Mouse (Mus musculus) thymus, postnatal 14 days (tissue): Measurements from ENCODE around the gene Fosl1.
A peak's percentile ranks its signal among the peaks of the same experiment; 100 is the strongest.

Experiments used
- DNase-seq: peaks from one replicate; pipeline ENCODE4 v3.0.0; 2021

Fosl1 gene

DNA sequence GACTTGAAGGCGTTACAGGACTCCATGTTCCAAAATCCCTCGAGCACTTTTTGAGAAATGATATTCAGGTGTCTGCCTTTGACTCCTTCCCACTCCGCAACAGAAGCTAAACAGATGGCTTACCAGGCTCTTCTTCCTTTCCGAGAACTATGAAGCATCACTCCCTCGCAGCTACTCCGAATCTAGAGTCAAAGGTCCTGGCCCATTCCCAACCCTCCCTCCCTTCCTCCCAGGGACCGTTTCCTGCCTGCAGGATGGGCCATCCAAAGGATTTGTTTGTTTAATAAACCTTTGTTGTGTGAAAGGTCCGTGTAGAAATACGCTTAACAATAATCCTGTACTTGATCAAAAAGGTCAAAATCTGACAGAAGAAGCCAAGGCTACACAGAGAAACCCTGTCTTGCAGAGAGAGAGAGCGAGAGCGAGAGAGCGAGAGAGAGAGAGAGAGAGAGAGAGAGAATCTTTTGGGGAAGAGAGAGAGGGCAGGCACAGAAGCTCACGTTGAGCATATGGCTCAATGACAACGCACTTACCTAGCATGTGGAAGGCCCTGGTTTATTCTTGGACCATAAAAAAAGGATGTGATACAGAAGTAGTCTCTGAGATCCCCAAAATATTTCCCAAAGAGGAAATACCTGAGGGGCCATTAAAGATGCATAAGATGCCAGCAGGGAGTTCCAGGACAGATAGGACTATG, 10.5 kb downstream of the Fosl1 start, which contains the start of gene Ccdc85b:
TSS of gene Ccdc85b (minus strand) at position 149 of the 697 bp plus-strand sequence.
- no peak for DNase-seq

GRCm38 (mm10) chr19:5459019-5459418, 11.7 kb downstream of the Fosl1 start:
- DNase-seq = no peak

- DNase-seq = no peak
Observed at GRCm38 (mm10) chr19:5459896-5460295, 12.5 kb downstream of the Fosl1 start.

DNA sequence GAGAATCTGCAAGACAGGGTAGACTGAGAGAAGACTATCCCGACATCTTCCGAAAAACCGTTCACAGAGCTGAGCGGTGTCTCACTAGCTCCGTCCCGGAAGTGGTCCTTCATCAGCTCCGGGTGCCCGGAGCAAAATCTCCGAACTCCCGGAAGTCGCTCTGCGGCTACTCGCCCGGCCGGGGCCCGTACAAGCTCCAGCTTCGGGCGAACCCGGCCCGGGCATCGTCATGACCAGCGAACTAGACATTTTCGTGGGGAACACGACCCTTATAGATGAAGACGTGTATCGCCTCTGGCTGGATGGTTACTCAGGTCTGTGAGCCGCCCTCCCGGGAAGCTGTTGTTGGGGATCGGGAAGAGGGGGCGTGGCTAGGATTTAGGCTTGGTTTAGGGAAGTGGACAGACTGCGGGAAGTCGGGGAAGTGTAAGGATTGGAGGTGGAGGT, 13.1 kb downstream of the Fosl1 start, which contains the start of gene Fibp:
TSS of gene Fibp (plus strand) at position 151 of the 447 bp plus-strand sequence.
- DNase-seq = peak; percentile 85

- no peak for DNase-seq
Observed at GRCm38 (mm10) chr19:5461411-5461810, 14.1 kb downstream of the Fosl1 start.

DNA sequence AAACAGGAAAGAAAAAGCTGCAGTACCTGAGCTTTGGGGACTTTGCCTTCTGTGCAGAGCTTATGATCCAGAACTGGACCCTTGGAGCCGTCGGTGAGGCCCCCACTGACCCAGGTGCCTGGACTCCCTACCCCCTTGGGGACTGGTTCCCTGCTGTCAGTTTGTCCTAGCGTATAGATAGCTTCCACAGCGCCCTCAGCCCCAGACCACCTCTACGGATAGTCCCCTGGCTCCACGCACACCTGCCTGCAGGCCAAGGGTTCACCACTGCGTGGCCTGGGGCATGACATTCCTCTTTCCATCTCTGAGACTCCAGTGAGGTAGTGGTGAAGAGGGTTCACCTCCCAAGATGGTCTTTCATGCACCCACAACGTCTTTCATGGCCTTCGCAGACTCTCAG, 15.9 kb downstream of the Fosl1 start:
- DNase-seq = no peak

DNA sequence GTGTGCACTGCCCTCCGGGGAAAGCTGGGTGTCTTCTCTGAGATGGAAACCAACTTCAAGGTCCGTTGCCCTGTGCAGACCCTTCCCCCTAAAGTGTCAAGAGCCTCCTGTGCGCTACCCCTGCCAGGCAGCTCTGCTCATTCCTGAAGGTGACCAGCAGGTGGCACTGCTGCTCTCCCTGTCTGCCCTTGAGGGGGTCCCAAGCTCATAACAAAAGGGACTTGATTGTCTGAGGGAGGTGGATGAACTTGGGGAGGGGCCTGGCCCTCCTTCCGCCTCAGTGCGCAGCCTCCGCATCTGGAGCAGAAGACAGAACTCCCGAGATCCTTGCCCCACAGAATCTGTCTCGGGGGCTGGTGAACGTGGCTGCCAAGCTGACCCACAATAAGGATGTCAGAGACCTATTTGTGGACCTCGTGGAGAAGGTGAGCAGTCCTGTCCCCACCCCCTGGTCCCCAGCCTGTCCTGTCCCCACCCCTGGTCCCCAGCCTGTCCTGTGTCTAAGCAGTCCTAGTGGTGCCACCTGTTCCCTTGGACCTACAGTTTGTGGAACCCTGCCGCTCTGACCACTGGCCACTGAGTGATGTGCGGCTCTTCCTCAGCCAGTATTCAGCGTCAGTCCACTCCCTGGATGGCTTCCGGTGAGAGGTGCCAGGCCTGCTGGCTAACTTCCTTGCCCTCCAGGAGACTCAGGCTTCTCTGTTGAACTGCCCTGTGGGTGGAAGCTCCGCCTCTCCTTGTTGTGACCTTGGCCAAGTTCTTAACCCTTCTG, 16.6 kb downstream of the Fosl1 start:
- DNase-seq = peak; percentile 80

DNA sequence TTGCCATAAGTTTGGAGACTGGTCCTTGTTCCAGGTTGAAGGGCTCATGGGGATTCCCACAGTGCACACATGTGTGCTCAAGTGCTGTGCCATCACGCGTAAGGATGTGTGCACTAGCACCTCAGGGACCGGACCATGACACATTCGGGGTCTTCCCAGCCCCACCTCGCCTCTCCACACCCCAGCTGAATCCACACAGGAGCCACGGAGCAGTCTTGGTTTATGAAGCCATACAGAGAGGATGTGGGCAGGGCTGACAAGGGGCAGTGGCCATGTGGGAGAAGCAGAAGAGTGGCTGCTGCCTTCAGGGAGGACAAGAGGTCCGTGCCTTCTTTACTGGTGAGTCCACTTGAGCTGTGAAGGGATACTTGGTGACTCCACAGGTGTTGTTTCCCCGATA, 17.7 kb downstream of the Fosl1 start:
- no peak for DNase-seq

GRCm38 (mm10) chr19:5466916-5467500, 19.7 kb downstream of the Fosl1 start:
- no peak for DNase-seq

GRCm38 (mm10) chr19:5468374-5468773, 21.0 kb downstream of the Fosl1 start, which contains the start of gene Ctsw:
Gene Ctsw, minus strand, starts transcription at chr19:5468507.
- peak; percentile 82 for DNase-seq

DNA sequence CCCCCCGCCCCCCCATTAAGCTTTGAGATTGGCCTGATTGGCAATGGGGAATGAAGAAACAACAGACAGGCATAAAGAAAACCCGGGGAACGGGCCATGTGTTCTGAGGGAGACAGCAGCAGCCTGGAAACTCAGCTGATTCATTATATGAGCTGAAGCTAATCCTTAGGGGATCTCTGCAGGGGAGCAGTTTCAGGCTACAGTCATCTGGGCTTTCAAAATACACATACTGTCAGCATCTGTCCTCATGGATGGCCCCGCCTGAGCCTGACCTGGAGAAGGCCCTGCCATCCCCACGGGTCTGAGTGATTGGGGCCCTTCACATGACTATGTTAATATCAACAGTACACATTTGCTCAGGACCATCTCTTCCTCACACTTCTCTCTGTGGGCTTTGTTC, 24.5 kb downstream of the Fosl1 start:
- no peak for DNase-seq

- DNase-seq = no peak
Observed at GRCm38 (mm10) chr19:5472857-5473256, 25.5 kb downstream of the Fosl1 start.

DNA sequence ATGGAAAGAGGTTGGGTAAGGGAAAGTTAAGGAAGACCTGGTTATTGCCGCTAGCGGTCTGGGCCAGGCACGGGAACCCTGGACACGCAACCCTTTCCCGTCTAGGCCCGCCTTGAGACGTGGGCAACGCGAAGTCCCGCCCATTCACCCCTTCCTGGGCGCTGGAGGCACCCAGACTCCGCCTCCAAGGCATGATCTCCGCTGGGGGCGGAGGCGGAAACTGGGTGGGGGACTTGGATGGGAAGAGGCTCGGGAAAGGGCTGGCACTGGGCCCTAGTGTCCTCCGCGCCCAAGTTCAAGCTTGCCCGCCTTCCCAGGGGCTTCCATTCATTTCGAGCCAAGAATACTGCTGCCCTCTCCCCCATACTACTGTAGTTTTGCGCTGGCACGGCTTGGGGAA, 26.4 kb downstream of the Fosl1 start, which contains the start of gene Efemp2:
TSS of gene Efemp2 (plus strand) at position 235 of the 400 bp plus-strand sequence.
- peak; percentile 79 for DNase-seq

DNA sequence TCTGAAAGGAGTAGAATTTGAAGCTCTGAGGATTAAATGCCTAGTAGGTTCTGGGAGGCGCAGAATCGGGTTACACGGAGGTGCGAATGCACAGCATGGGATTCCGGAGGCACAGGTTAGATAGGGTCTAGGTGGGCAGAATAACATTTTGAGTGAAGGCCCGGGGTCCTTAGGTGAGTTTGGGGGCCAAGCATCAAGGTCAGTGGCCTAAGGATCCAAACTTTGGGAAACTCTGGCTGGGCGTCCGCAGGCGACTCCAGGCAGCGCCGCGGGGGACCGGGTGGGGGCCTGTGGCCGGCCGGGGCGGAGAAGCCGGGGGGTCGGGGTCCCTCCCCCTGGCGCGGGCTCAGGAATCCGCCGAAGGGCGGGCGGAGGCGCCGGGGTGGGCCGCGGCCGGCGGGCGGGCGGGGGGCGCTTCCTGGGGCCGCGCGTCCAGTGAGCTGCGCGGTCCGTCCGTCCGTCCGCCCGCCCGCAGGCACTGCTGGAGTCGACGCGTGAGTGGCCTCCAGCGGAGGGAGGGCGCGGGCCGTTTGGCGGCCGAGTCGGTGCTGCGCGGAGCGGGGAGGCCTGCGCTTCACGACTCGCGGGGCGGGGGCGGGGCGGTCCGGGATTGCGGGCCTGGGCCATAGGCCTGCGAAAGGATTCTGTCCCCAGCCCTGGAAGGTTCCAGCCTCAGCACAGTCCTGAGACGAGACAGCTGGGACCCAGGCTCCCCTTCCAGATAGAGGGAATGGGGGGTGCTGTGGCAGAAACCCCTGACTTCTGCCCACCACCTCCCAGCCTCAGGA, 27.1 kb downstream of the Fosl1 start:
- no peak for DNase-seq

DNA sequence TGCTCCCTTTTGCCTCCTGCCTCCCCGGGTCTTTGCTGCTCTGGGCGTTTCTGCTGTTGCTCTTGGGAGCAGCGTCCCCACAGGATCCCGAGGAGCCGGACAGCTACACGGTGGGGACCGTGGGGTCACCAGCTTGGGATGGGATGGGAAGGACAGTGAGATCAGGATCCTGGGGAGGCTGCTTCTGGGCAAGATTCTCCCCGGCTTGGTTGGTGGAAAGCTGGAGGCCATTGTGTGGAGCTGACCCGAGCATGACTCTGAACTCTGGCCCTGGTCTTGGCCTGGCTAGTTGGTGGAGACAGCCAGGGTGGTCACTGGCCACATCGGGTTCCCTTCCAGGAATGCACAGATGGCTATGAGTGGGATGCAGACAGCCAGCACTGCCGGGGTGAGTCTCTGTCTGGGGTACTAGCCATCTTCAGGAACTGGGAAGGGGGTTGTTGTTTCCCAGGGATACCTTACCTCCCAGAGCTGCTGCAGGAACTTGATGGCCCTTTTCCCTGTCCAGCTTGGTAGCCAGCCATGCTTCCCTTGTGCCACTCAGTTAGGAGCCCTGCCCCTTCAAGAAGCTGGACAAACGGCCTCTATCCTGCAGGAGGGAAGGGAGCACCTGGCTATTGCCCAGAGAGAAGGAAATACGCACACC, 27.8 kb downstream of the Fosl1 start:
- no peak for DNase-seq

DNA sequence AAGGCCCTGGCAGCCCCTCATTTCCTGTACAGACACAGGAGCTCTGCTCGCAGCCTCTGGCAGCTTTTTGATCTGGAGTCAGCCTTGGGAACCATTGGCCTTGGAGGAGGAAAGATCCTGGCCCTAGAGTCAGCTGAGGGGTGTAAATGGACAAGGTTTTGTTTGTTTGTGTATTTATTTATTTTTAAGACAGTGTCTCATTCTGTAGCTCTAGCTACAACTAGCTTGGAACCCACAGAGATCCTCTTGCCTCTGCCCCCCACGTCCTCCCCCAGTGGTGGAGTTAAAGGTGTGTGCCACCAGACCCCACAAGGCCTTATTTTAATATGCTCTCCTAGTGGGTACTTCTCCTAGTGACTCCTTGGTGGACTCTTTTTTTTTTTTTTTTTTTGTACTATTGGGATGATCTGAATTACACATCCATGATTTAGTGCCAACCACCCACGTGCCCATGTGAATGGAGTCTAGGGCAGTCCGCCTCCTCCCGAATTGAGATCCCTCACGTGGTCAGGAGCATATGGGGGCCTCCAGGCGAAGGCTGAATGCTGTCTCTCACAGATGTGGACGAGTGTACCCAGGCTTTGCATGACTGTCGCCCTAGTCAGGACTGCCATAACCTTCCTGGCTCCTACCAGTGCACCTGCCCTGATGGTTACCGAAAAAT, 29.8 kb downstream of the Fosl1 start:
- DNase-seq = no peak

DNA sequence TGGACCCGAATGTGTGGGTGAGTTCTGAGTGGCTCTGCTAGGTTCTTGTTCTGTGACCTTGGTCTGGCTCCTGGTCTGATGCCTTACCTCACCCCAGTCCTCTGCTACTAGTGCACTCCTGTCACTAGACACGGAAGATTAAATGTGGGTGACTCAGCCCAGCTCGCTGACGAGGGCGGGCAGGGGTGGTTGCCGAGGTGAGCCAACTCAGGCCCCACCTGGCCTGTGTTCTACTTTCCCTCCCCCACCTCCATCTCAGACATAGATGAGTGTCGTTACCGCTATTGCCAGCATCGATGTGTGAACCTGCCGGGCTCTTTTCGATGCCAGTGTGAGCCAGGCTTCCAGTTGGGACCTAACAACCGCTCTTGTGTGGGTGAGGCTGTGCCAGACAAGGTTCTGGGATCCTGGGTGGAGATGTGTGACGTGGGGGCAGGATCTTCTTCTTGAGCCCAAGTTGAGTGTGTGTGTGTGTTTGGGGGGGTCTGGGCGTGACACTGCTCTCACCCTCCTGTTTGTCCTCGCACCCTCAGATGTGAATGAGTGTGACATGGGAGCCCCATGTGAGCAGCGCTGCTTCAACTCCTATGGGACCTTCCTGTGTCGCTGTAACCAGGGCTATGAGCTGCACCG, 30.4 kb downstream of the Fosl1 start:
- no peak for DNase-seq

DNA sequence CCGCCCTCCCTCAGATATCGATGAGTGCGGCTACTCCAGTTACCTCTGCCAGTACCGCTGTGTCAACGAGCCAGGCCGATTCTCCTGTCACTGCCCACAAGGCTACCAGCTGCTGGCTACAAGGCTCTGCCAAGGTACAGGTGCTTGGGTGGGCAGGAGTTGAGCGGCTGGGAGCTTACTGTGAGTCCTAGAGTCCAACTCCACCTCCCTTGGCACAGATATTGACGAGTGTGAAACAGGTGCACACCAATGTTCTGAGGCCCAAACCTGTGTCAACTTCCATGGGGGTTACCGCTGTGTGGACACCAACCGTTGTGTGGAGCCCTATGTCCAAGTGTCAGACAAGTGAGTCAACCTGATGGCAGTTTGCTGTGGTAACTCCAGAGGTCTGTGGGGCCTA, 32.7 kb downstream of the Fosl1 start:
- DNase-seq = no peak

DNA sequence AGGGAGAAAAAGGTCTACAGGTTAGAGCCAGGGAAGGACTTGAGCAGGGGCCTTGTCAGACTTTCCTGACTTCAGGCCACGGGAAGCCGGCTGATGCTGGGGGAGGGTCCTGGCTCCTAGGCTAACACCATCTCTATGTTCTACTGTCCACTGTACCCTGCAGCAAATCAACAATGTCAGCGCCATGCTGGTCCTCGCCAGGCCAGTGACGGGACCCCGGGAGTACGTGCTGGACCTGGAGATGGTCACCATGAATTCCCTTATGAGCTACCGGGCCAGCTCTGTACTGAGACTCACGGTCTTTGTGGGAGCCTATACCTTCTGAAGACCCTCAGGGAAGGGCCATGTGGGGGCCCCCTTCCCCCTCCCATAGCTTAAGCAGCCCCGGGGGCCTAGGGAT, 34.1 kb downstream of the Fosl1 start:
- no peak for DNase-seq

- no peak for DNase-seq
Observed at GRCm38 (mm10) chr19:5483386-5484359, 36.3 kb downstream of the Fosl1 start.
